Mouse (Mus musculus): ENCODE measurements around the gene Lad1.

Lad1 gene

GRCm38 (mm10) chr1:135810180-135810579, 8.2 kb upstream of the Lad1 start:
- peak in 1 of 2 experiments; percentile 57 for DNase-seq

DNA sequence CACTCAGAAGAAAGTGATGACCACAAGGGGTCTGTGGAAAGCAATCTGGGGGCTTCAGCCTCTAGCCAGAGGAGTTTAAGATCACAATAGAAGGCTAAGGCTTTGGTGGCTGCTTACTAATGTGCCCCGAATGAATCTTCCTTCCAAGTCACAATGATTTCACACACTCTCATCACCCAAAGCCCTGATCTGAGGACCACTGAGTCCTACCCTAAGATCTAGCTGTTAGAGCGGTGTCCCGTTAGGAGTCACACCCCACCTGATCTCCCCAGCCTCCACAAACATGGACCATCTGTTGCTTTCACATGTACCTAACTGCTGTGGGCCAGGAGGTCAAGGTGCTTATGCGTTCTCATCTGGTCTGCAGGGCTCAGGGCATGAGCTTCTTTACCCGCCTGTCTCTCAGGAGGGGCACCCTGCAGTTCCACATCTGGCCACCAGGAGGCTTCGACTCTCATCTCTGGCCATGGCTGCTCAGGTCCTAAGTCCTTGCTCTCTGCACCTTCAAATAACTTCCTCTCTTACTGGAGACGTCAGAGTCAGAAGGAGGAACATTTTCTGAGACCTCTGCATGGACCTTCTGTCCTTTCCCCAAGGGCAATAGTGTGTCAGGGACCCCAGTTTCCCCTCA, 7.3 kb upstream of the Lad1 start:
- DNase-seq = peak; percentile 95 to 96

DNA sequence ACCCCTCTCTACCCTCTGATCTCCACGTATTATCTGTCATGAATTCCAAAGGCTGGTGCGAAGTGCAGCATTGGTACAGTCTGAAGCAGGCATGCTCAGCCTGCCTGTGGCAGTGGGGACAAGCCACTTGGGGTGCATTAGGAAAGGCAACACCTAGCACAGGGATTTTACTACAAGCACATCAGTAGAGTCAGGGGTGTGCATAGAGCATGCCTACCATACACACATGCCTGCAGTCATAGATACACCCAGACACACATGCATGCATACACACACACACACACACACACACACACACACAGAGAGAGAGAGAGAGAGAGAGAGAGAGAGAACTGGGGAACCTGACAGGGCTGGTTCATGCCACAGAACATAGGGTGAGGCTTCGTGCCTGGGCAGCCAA, 6.2 kb upstream of the Lad1 start:
- DNase-seq = no peak

DNA sequence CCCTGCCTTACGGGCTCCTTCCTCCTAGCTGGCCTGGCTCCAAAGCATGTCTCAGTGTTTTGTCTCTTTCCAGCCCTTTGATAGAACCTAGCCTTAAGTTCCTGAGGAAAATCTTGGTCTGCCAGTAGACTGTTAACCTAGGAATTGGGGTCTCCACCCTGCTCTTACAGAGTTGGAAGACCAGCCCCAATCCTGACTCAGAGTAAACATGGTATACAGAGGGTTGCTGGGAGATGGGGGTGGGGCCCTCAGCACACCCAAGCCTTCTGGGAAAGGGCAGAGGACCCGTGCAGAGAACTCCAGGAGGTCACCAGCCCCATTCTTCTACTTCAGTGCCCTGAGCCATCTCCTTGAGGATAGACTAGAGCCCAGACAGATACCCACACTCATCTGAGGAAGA, 5.8 kb upstream of the Lad1 start:
- DNase-seq = no peak

GRCm38 (mm10) chr1:135813071-135813470, 5.3 kb upstream of the Lad1 start:
- no peak for DNase-seq

DNA sequence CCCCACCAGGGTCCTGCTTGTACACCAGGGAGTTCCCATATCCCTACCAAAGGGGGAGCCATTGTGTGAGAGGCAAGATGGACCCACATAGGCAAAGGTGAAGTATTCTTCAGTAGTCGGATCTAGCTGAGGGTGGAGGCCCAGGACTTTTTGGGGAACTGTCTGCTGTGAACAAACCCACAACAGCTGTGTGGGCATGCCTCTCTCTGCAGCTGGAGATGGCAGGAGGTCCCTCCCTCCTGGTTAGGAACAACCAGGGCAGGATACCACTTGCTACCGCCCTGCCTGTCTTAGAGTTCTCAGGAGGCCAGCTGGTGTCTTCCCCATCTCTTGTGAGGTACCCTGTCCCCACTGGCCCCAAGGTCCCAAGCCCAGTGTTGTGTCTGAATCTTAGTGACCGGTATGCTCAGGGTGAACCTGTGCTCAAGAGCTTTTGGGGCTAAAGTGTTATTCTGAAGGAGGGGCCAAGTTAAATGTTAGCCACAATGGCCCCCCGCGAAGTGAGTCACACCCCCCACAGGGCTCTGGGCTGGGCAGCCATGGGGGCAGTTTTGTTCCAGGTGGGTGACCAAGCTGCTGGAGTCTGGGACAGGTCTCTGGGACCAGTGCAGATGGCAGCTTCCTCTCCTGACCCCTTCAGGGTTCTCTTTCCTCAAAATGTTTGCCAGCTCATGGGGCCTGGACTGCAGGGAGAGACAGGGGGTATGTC, 4.6 kb upstream of the Lad1 start:
- peak; percentile 68 to 73 for DNase-seq

DNA sequence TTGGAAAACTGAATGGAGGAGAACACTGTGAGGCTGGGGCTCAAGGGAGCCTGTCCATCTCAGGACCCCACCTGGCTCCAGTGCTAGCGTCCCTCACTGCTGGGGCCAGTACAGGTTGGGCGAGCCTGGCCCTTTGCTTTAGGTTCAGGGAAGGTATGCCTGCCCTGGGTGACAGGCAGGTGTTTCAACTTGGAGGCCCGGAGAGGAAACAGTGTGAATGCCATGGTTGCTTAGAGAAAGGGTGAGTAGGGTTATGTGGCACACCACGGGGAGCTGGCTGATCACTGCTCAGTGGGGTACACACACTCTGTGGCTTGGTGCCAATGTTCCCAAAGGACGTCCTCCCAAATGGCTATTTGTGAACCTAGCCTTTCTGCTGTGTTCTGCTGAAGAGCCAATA, 3.9 kb upstream of the Lad1 start:
- DNase-seq = no peak

GRCm38 (mm10) chr1:135817595-135817994, 803 bp upstream of the Lad1 start:
- DNase-seq = no peak

DNA sequence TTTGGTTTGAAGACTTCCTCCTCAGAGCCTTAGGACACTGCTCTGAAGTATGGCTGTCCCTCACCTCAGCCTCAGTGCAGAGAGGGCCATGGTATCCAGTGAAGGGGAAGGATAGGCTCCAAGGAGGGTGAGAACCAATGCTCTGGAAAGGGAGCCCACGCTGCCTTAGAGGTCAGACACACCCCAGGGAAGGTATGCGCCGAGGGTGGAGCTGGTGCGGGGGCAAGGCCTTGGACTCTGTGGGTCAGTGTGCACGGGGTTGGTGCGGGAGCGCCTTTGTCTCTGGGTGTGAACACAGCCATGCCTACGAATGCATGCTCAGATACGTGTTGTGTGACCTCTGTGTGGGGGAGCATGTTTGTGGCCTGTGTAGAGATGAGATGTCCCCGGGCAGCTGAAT, 1.7 kb downstream of the Lad1 start:
- peak in 1 of 2 experiments; percentile 54 for DNase-seq

- DNase-seq = peak; percentile 55 to 77
These were observed 2.5 kb downstream of the Lad1 start for GRCm38 (mm10) chr1:135820736-135821364.

DNA sequence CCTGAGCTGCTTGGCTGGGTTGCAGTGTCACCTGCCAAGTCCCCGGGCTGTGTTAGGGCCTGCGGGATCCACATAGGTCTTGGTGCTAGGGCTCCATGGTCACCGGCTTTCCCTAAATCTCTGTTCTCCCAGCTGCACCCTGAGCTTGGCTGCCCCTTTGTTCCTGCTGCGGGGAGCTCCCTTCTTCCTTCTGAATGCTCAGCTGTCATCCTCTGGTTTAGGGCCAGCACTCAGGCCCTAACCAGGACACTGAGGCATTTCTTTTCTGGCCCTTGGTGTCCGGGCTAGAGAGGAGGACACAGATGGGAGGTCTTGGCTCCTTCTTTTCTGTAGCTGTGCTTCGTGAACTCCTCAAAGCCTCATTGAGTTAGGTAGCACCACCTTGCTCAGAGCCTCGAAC, 3.4 kb downstream of the Lad1 start:
- no peak for DNase-seq

DNA sequence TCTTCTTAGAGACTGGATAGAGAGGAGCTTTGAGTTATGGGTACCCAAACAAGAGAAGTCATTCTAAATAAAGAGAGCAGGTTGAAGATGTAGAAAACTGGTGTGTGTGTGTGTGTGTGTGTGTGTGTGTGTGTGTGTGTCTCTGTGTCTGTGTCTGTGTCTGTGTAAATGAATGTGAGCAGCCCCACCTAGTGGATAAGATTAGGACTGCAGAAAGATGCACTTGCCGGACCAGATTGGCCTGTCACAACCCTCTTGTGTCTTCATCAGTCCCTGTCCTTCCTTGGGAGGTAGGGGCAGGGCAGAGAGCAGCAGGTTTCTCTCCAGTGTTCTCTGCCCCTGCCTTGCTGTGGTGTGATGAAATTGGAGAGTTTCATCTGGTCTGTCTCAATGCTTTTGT, 10.5 kb downstream of the Lad1 start:
- DNase-seq = peak; percentile 49 to 65

DNA sequence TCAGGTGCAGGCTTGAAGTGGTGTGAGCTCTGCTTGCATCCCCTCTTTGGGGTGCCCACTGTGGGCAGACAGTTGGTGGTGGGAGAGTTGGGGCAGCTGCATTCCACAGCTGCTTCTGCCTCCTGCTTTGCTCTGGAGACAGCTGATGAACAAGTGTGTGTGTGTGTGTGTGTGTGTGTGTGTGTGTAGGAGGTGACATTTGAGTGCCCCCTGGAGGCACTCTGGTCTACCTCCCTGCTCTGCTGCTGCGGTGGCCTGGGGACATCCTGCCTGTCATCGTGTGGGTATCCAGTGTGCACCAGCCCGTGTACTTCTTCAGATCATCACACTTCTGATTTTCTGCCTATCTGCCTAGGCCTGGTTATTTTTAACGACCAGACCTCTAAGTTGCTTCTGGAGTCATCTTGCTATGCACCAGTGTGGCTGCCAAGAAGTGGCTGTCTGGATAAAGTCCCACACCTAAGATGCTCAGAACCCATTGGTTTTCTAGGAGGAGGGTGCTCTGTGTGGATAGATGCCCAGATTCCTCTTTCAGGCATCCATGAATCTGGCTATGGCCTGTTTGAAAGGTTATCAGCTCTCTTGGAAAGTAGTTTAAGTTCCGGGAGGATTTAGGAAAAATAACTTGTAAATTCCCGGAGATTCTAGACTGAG, 15.9 kb downstream of the Lad1 start:
- peak in 1 of 2 experiments; percentile 42 for DNase-seq

- no peak for DNase-seq
These were observed 16.6 kb downstream of the Lad1 start for GRCm38 (mm10) chr1:135834983-135835382.

- DNase-seq = no peak
These were observed 17.5 kb downstream of the Lad1 start, which contains the start of gene Tnnt2 for GRCm38 (mm10) chr1:135835716-135836483. Gene Tnnt2, plus strand, starts transcription at chr1:135836354.

GRCm38 (mm10) chr1:135838626-135839025, 20.2 kb downstream of the Lad1 start:
- DNase-seq = no peak

GRCm38 (mm10) chr1:135839065-135839464, 20.7 kb downstream of the Lad1 start:
- no peak for DNase-seq

GRCm38 (mm10) chr1:135840675-135841395, 22.4 kb downstream of the Lad1 start:
- no peak for DNase-seq

DNA sequence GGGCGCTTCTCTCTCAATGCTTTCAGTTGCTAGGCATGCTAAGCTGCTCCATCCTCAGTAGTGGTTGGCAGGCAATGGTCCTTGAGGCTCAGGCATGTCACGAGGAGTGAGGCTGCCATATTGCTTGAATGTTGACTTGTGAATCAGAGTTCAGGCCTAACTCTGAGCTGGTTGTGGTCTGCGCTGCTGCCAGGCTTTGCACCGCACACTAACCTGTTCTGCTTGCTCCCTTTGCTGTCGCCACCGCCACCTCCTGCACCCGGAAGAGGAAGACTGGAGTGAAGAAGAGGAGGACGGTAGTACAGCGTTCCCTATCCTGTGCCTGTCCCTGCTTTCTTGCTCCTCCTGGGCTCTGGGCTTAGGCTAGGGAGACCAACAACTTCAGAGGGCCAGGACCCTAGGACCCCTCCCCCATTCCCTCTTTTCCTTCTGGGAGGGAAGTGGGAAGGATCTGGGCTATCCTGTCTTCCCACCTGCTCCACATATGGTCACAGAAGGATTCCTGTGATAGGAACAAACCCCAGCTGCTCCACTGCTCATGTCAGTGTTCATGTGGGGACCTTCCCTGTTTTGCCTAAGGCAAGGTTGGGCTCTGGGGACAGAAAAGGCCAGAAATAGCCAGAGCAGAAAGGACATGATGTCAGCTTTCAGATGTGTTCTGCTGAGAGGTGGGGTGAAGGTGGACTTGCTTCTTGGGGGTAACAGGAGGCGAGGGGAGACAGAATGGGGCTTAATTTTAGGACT, 25.3 kb downstream of the Lad1 start:
- no peak for DNase-seq

GRCm38 (mm10) chr1:135844481-135844880, 26.1 kb downstream of the Lad1 start:
- DNase-seq = no peak

DNA sequence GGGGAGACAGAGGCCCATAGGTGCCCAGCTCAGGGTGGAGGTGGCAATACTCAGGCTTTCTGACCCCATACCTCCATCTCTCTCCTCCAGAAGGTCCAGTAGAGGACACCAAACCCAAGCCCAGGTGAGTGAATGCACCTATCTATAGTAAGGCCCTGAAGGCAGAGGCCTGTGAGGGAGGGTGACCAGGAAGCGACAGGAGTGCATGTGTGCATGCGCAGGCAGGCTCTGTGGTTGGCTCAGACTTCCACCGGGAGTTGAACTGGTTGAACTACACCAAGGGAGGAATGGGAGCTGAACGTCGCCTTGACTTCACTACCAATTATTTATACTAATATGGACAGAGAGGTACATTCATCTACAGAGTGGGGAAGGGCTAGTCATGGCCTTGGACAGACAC, 28.2 kb downstream of the Lad1 start:
- no peak for DNase-seq
